Mouse (Mus musculus): Measurements from ENCODE around the gene Tubgcp6. TPM values are rescaled to one million over a fixed set of nuclear protein-coding genes. Genes with fewer than 3 reads are reported as not detected.

Tubgcp6 gene
- polyA plus RNA-seq, 1 experiment from 2014 or later = 18.5 TPM

GRCm38 (mm10) chr15:89060032-89060681 is 62.8 kb downstream of the Tubgcp6 start:
- Histone ChIP-seq H3K27me3 (ENCODE audit: control insufficient read depth, insufficient read depth, low read depth, low read length) (no peaks in the 10 kb centered on the region), H3K36me3 (ENCODE audit: control insufficient read depth, insufficient read depth, low read length) (no peaks in the 10 kb centered on the region; the same call in none of the 2 replicates), H3K9ac (ENCODE audit: low read depth, low read length) (peak overlapping the region; percentile 88), H3K4me3 (ENCODE audit: low read depth, low read length) (peak overlapping the region; percentile 78), H3K27ac (ENCODE audit: low read length) (peak overlapping the region; percentile 85), H3K4me1 (ENCODE audit: control insufficient read depth, insufficient read depth, low read length) (peaks cover 20% of the 10 kb centered on the region), H3K4me2 (ENCODE audit: low read length) (peak overlapping the region; percentile 83), H3K9me3 (replicated peaks; ENCODE audit: control insufficient read depth, low read length, poor library complexity, severe bottlenecking) (no peaks in the 10 kb centered on the region)
- ATAC-seq = peak; percentile 72
- under 1% methylated on average over 39 of the region's 48 CpGs for WGBS

- under 1% methylated on average over 46 of the region's 57 CpGs for WGBS
- peak within 1 kb of the TSS; percentile 78 for H3K4me3 ChIP-seq (ENCODE audit: low read depth, low read length)
- H3K4me1 ChIP-seq (ENCODE audit: control insufficient read depth, insufficient read depth, low read length) = peaks cover 20% of the 10 kb centered on the region
- peak within 1 kb of the TSS; percentile 83 for H3K4me2 ChIP-seq (ENCODE audit: low read length)
- no peaks in the 10 kb centered on the region; the same call in none of the 2 replicates for H3K36me3 ChIP-seq (ENCODE audit: control insufficient read depth, insufficient read depth, low read length)
- no peaks in the 10 kb centered on the region for H3K9me3 ChIP-seq (replicated peaks; ENCODE audit: control insufficient read depth, low read length, poor library complexity, severe bottlenecking)
- peak within 1 kb of the TSS; percentile 88 for H3K9ac ChIP-seq (ENCODE audit: low read depth, low read length)
- H3K27me3 ChIP-seq (ENCODE audit: control insufficient read depth, insufficient read depth, low read depth, low read length) = no peaks in the 10 kb centered on the region
- peak within 1 kb of the TSS; percentile 85 for H3K27ac ChIP-seq (ENCODE audit: low read length)
- peak; percentile 57 for ATAC-seq
Measured at GRCm38 (mm10) chr15:89059161-89059931, 63.6 kb downstream of the Tubgcp6 start, which contains the start of gene Panx2. Panx2 (plus strand) TSS chr15:89059734.

- H3K9ac ChIP-seq (ENCODE audit: low read depth, low read length) = peak overlapping the region; percentile 88
- 28% methylated on average over 6 of the region's 6 CpGs for WGBS
- H3K4me1 ChIP-seq (ENCODE audit: control insufficient read depth, insufficient read depth, low read length) = peaks cover 20% of the 10 kb centered on the region
- peak overlapping the region; percentile 78 for H3K4me3 ChIP-seq (ENCODE audit: low read depth, low read length)
- peak overlapping the region; percentile 83 for H3K4me2 ChIP-seq (ENCODE audit: low read length)
- no peaks in the 10 kb centered on the region for H3K9me3 ChIP-seq (replicated peaks; ENCODE audit: control insufficient read depth, low read length, poor library complexity, severe bottlenecking)
- H3K36me3 ChIP-seq (ENCODE audit: control insufficient read depth, insufficient read depth, low read length) = no peaks in the 10 kb centered on the region; the same call in none of the 2 replicates
- no peak for ATAC-seq
- H3K27me3 ChIP-seq (ENCODE audit: control insufficient read depth, insufficient read depth, low read depth, low read length) = no peaks in the 10 kb centered on the region
- H3K27ac ChIP-seq (ENCODE audit: low read length) = peak overlapping the region; percentile 85; the same call in 1 of the 2 replicates
Measured at GRCm38 (mm10) chr15:89058736-89059135, 64.2 kb downstream of the Tubgcp6 start.

GRCm38 (mm10) chr15:89054666-89055065 is 68.2 kb downstream of the Tubgcp6 start:
- no peaks in the 10 kb centered on the region for H3K27me3 ChIP-seq (ENCODE audit: control insufficient read depth, insufficient read depth, low read depth, low read length)
- WGBS = 90% methylated on average over 7 of the region's 7 CpGs
- H3K9ac ChIP-seq (ENCODE audit: low read depth, low read length) = no peak overlapping the region
- no peak overlapping the region for H3K4me3 ChIP-seq (ENCODE audit: low read depth, low read length)
- H3K9me3 ChIP-seq (replicated peaks; ENCODE audit: control insufficient read depth, low read length, poor library complexity, severe bottlenecking) = no peaks in the 10 kb centered on the region
- peaks cover 6% of the 10 kb centered on the region; the same call in 1 of the 2 replicates for H3K4me1 ChIP-seq (ENCODE audit: control insufficient read depth, insufficient read depth, low read length)
- H3K4me2 ChIP-seq (ENCODE audit: low read length) = no peak overlapping the region
- no peak overlapping the region for H3K27ac ChIP-seq (ENCODE audit: low read length)
- no peak for ATAC-seq
- H3K36me3 ChIP-seq (ENCODE audit: control insufficient read depth, insufficient read depth, low read length) = no peaks in the 10 kb centered on the region

Small RNAs within 50 kb of the gene (microRNA-seq; reads per million reads assigned to microRNA genes)
- gene Mir7118 = 0.52 reads per million

Other genes with a start within 250 kb of the Tubgcp6 start
- gene Ttll8, start 168.7 kb downstream of the Tubgcp6 start, polyA plus RNA-seq (2015; fragmentation: Nextera tagmentation; extraction: Ambion mirVana) = 0.16 and 0.34 TPM in 2 replicates
- gene Mlc1, start 144.1 kb downstream of the Tubgcp6 start, polyA plus RNA-seq (2015; fragmentation: Nextera tagmentation; extraction: Ambion mirVana) = 21.0 and 31.5 TPM in 2 replicates
- not detected in 2 replicates for gene Mov10l1, start 140.2 kb downstream of the Tubgcp6 start, polyA plus RNA-seq (2015; fragmentation: Nextera tagmentation; extraction: Ambion mirVana)
- 7.5 and 9.5 TPM in 2 replicates for gene Panx2, start 63.4 kb downstream of the Tubgcp6 start, polyA plus RNA-seq (2015; fragmentation: Nextera tagmentation; extraction: Ambion mirVana)
- 36.8 and 39.9 TPM in 2 replicates for gene Trabd, start 48.0 kb downstream of the Tubgcp6 start, polyA plus RNA-seq (2015; fragmentation: Nextera tagmentation; extraction: Ambion mirVana)
- 17.8 and 19.1 TPM in 2 replicates for gene Selenoo, start 34.0 kb downstream of the Tubgcp6 start, polyA plus RNA-seq (2015; fragmentation: Nextera tagmentation; extraction: Ambion mirVana)
- 30.6 and 31.0 TPM in 2 replicates for gene Hdac10, start 5.6 kb upstream of the Tubgcp6 start, polyA plus RNA-seq (2015; fragmentation: Nextera tagmentation; extraction: Ambion mirVana)
- 3.0 and 4.4 TPM in 2 replicates for gene Mapk12, start 17.6 kb upstream of the Tubgcp6 start, polyA plus RNA-seq (2015; fragmentation: Nextera tagmentation; extraction: Ambion mirVana)
- 29.0 and 32.6 TPM in 2 replicates for gene Mapk11, start 26.5 kb upstream of the Tubgcp6 start, polyA plus RNA-seq (2015; fragmentation: Nextera tagmentation; extraction: Ambion mirVana)
- gene Plxnb2, start 57.7 kb upstream of the Tubgcp6 start, polyA plus RNA-seq (2015; fragmentation: Nextera tagmentation; extraction: Ambion mirVana) = 90.1 and 92.1 TPM in 2 replicates
- gene Dennd6b, start 73.4 kb upstream of the Tubgcp6 start, polyA plus RNA-seq (2015; fragmentation: Nextera tagmentation; extraction: Ambion mirVana) = 120 and 124 TPM in 2 replicates
- gene Ppp6r2, start 88.4 kb upstream of the Tubgcp6 start, polyA plus RNA-seq (2015; fragmentation: Nextera tagmentation; extraction: Ambion mirVana) = 76.7 and 82.0 TPM in 2 replicates
- gene Sbf1, start 192.2 kb upstream of the Tubgcp6 start, polyA plus RNA-seq (2015; fragmentation: Nextera tagmentation; extraction: Ambion mirVana) = 92.9 and 101 TPM in 2 replicates
- gene Adm2, start 199.6 kb upstream of the Tubgcp6 start, polyA plus RNA-seq (2015; fragmentation: Nextera tagmentation; extraction: Ambion mirVana) = not detected in 2 replicates
- not detected in 2 replicates for gene Miox, start 211.3 kb upstream of the Tubgcp6 start, polyA plus RNA-seq (2015; fragmentation: Nextera tagmentation; extraction: Ambion mirVana)
- 29.0 and 34.9 TPM in 2 replicates for gene Lmf2, start 232.5 kb upstream of the Tubgcp6 start, polyA plus RNA-seq (2015; fragmentation: Nextera tagmentation; extraction: Ambion mirVana)
- gene Ncaph2, start 232.6 kb upstream of the Tubgcp6 start, polyA plus RNA-seq (2015; fragmentation: Nextera tagmentation; extraction: Ambion mirVana) = 116 and 117 TPM in 2 replicates